Mouse (Mus musculus) erythroblast, embryonic 14.5 days (primary cell): ENCODE data around the gene Orm2.

Experiments used
- GATA1 ChIP-seq: IDR thresholded peaks from 2 replicates; pipeline ENCODE4 v1.6.1; 2012; ENCODE audit warnings: low read length, inconsistent platforms, mixed read lengths
- TAL1 ChIP-seq: IDR thresholded peaks from 3 replicates; pipeline ENCODE4 v1.6.1; 2012; ENCODE audit warnings: low read length, inconsistent platforms, mixed read lengths

- TF ChIP-seq GATA1 (no peak), TAL1 (no peak)
These were observed 47.8 kb downstream of the Orm2 start for GRCm38 (mm10) chr4:63409908-63410582.
